Mouse (Mus musculus) cerebellum, adult 18-20 months (tissue): ENCODE measurements around the gene Auts2.

ENCODE experiments used
- DNase-seq, 2 experiments: peaks; one replicate each; pipeline ENCODE4 v3.0.0; 2021

Auts2 gene

GRCm38 (mm10) chr5:132380261-132380660, 162.9 kb downstream of the Auts2 start:
- no peak for DNase-seq

- no peak for DNase-seq
Measured at GRCm38 (mm10) chr5:132378977-132379376, 164.2 kb downstream of the Auts2 start.

DNA sequence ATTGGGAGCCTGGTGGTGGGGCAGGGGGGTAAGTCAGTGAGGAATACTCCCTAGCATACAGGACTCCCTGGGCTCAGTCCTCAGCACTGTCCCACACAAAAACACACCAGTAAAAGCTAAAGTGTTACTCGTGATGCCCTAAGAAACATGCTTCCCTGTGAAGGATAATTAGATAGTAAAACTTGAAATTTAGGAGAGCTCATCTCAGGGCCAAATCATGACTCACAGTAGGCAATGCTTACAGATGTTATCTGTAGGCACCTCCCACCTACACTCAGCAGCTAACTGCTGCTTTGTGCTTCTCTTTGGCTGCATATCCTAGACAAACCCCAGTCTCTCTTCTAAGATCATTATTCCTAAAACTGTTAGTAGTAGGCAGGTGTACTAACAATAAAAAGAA, 168.0 kb downstream of the Auts2 start:
- no peak for DNase-seq

DNA sequence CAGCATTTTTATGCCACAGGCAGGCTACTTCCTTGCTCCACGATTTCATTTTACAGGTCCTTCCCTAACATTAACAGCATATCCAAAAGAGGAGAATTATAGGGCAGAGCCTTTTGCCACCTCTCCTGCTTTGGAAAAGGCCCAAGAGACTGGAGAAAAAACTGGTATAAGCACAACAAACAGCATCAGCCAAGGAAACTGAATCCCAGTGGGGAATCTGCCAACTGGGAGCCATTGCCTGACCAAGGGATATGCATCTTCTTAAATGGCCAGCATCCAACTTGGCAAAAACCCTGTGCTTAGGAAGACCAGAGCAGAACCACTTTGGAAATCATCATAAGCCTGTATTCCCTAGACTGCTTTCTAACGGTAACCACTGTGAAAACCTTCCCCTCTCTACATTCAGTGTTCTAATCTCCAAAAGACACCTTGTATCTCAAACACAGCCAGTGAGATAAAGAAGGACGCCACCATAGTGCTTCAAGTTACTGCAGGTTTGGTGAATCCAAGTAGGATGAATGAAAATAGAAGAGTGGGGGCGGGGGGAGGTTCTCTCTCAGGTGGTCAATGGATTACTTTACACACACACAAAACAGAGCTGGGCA, 169.6 kb downstream of the Auts2 start:
- DNase-seq = peak; percentile 55 to 62

GRCm38 (mm10) chr5:132372605-132373004, 170.5 kb downstream of the Auts2 start:
- no peak for DNase-seq

DNA sequence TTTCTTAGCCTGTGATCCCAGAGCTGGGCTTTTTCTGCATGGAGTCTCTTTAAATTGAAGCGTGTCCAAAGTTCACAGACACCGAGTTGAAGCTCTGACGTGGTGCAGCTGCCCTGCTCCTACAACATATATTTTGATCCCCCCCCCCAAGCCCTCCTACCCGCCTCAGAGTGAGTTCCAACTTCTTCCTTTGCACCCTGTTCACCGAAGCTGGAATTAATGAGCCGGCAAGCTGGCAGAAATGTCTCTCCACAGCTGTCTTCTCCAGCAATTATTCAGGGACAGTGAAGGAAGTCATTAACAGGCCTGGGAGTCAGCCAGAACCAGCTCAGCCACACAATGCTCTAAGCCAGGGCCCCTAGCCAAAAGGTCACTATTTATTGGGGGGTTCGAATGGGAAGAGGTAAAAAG, 174.5 kb downstream of the Auts2 start:
- peak in 1 of 2 experiments; percentile 26 for DNase-seq

DNA sequence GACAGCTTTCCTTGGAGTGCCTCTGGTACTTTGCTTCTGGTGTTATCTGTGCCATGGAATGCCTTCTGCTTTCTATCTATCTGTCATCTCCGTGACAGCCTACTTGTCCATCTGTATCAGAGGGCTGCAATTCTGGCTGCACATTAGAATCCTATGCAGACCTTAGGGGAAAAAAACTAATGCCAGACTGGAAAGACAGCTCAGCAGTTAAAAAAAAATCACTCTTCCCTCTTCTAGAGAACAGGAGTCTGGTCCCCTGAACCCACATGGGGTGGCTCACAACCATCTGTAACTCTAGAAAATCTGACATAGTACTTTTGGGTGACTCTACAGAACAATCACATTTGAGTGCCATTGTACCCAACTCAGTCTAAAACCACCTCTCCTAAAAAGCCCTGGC, 181.9 kb downstream of the Auts2 start:
- no peak for DNase-seq

DNA sequence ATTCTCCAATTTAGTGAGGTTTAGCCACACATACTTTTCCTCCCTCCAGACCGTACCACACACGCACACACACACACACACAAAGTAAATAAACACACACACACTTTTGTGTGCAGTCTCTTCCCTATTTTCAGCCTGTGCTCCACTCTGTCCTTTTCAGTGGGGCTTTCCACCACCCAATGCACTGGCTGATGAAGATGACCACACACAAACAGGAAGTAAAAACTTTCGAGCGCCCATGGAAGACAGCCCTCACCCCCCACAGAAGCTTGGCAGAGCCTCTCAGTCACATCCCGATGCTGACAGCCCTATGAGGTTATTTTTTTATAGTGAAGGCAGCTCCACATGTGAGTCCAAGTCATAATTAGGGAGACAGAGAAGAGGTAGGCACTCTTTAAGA, 185.4 kb downstream of the Auts2 start:
- DNase-seq = no peak

DNA sequence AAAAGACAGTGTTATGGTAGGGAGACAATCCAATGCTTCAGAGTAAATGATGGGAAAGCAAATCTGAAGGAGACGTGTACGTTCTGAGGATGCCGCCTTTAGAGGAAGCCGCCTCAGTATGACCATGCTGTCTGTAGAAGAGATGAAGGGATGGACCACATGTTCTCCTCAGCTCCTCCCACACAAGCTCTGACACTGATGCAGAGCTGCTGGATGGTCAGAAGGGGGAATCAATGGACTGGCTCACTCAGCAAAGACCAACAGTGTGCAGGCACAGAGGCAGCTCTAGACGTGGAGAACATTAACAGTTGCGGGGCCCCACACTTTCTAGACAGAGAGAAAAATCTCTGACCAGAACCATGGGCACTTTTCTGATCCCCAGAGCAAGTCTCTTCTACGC, 187.2 kb downstream of the Auts2 start:
- no peak for DNase-seq

DNA sequence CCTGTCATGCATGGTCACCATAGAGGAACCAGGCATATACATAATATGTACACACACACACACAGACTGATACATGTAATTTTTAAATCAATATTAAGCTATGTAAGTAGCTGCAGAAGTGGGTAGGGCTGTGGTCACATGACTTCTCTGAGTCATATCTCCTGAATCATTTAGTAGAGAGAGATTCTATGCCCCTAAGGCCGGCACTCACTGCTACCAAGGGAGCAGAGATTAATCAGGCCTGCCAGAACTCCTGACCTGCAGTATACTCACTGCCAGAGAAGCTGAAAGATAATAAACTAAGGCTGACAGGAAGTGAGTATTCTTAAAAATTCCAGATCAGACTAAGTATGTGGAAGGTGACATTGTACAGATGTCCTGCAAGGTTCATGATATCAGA, 190.7 kb downstream of the Auts2 start:
- DNase-seq = no peak

- DNase-seq = no peak
Measured at GRCm38 (mm10) chr5:132351139-132351538, 192.0 kb downstream of the Auts2 start.

- no peak for DNase-seq
Measured at GRCm38 (mm10) chr5:132341315-132341714, 201.8 kb downstream of the Auts2 start.

DNA sequence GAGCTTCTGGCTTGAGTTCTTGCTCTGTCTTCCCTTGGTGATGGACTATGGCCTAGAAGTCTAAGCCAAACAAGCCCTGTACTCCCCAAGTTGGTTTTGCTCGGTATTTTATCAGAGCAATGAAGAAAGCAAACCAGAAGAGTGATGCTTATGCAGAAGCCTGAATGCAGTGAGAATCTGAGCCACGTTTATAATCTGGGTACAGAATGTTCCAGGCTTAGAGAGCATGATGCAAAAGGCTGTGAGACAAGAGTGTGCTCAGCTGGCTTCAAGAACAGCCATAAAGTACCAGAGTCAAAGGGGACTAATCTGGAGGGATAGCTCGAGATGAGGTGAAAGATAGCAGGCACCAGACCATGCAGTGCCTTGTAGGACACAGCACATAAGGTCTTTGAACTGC, 205.5 kb downstream of the Auts2 start:
- DNase-seq = no peak

GRCm38 (mm10) chr5:132335719-132336118, 207.4 kb downstream of the Auts2 start:
- DNase-seq = no peak

- no peak for DNase-seq
Measured at GRCm38 (mm10) chr5:132334796-132335195, 208.3 kb downstream of the Auts2 start.

DNA sequence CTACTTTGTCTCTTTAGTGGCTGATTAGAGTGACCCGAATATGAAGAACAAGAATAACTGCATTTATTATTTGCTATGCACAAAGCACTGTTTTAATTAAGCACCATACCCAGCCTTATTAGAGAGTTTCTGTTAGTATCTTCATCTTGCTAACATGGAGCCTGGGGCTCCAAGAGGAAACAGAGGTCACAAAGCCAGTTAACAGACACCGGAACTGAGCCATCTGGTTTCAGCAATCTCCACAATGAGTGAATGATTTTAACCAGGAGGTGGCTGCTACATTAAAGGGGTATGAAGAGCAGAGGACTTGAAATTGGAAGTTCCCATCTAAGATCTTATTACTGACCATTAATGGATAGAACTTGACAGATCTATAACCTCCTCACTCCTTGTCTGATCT, 209.4 kb downstream of the Auts2 start:
- DNase-seq = no peak

DNA sequence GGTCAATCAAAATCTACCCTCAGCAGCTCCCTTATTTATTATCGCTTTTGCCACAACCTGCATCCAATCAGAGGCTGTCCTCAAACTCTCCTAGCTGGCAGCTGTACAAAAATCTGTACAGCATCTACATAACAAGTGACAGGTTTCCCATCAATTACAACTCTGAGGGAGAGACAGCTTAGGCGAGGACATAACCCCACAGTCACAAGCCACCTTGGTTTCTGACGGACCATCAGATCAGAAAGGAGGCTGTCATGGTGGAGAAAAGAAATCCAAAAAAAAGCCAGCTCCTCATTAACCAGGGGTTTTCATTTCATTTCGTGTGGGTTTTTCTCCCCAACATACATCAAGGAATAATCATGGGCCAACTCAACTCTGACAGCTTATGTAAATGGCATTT, 210.6 kb downstream of the Auts2 start:
- DNase-seq = no peak

DNA sequence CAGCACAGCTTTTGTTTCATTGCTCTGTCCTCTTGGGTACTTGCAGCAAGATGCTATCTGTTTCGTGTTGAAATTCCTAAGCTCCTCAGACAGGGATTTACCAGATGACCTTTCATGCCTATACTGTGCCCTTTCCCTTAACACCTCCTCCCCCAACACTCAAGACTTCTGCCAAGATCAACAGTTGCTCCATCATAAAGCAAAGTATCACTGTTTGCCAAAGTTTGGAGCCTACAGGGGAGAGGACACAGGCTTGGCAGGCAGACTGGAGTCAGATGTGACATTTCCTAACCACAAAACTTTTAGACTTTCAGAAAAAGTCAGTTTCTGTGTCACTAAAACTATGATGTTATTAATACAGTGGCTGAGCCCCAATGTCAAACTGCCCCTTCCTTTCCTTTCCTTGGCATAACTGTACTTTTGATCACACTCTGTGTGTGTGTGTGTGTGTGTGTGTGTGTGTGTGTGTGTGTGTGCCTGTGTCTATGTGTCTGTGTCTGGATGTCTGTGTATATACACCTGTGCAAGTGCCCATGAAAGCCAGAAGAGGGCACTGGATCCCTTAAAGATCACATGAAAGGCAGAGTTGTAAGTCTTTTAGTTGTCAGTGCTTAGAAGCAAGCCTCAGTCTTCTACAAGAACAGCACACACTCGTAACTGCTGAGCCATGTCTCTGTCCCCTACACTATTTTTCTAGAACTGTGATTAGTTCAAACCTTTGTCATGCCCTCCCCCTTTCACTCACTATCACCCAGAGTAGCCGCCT, 213.8 kb downstream of the Auts2 start:
- DNase-seq = no peak

DNA sequence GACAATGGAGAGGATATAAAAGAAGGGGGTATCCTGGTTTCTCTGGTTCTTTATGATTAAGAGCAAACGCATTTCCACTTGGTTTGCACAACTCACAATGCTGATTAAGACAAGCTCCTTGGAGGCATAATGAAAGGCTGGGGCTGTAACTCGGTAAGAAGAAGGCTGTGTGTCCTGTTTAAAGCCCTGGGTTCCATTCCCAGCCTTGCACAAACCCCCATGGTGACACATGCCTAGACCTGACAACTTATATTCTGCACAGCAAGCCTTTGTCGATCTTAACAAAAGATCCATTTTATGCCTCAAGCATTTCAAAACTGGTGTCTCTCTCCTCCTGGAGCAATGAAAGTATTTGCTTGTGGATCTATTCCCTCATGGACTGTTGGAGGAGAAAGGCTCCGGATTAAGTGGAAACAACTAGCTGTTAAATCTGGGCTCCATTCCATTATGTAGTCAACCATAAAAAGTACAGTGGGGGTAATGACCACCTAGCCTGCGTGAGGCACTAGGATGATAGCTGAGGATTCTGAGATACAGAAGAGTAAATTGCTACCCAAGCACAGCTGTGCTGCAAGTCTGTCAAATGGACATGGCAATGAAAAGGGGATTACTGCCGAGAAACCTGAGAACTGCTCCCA, 218.8 kb downstream of the Auts2 start:
- no peak for DNase-seq

DNA sequence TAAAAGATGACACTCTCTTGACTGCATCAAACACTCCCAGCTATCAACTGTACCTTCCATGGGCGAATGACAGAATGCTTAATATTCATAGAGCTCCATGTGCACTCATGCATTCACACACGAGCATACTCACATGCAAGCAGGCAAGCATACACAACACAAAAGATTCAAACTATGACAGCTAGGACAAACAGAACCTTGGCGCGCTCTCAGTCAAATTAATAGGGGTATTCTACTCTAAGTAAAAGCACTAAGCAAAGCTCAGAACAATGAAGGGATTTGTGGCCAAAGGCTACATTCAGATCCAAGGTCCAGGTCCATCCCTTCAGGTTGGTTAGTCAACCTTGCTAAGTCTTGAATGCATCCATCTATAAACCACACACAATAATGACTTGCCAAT, 219.5 kb downstream of the Auts2 start:
- DNase-seq = no peak

DNA sequence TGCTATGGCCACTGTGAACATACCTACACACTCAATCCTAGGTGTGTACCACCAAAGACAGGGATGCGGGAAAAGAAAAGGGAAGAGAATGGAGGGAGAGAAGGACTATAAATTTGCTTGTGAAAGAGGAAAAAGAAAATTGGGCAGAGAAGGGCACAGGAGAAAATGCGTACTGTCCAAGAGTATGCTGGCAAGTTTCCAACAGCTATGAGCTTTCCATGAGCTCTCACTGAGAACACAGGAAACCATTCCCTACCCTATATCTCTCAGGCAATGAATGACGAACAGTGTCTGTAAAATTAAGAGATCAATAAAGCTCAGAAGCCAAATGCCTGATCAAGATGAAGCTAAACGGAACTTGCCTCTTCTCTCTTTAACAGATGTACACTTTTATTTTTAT, 220.2 kb downstream of the Auts2 start:
- no peak for DNase-seq

DNA sequence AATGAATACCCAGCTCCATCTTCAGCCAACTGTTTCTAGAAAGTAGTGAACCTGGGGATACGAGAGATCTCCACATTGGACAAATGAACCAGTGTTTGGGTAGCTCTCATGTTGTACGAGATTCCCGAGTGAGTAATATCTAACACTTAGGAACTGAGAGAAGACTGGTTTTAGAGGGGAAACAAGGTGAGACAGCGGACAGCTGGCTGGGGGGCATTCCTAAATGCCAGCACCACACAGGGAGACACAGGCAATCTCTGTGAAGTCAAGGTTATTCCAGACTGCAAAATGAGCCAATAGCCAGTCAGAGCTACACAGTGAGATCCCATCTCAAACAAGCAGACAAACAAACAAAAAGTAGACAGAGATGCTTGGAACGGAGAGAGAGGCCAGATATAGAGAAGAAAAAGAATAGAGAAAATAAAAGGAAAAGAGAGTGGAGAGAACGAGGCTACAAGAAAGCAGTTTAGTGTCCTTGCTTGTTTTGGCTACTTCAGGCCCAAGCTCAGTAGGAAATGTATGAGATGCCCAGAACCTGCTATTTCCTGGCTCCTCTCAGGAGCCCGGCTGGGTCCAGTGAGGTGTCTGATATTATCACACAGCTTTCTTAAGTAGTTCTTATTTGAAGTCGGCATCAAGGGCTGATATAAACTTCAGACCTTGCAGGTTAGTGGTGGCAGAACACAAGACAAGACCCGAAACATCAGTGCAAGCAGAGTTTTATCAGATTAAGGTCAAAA, 224.9 kb downstream of the Auts2 start:
- peak; percentile 45 for DNase-seq

DNA sequence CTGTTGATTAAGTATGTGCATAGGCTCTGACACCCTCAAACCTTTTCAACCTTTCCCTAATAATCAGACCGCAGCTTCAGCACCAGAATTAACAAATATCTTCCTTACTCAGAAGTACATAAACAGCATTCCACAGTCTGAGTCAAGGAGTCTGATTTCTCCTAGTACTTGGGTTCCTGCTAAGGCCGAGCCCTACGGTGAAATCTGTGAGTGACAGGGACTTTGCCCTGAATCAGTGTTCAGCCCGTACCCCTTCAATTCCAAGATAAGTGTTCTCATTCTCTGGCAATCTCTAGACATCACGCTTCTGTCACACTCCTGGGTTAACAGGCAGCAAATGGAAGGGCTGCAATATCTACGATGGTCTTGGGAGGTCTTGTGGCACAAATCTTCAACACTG, 226.2 kb downstream of the Auts2 start:
- no peak for DNase-seq

DNA sequence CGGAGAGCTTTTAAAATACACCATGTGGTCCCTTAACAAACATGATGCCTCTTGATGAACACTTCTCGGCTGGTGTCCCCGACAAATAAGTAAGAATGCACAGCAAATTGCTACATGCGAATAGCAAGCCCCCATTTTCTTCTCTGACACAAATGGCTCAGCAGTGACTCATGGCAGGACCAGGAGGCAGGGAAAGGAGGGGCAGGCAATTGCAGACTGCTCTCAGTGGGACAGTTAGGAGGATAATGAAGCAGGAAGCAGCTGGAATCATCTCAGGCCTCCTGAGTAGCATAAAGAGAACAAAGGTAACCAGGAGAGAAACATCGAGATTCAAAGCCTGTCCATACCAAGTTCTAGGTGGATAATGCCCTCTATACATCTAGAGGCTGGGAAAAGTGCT, 228.8 kb downstream of the Auts2 start:
- DNase-seq = no peak
